Mouse (Mus musculus) liver, embryonic 16.5 days (tissue): ENCODE results near the gene Ckm. TPM values are rescaled to one million over a fixed set of nuclear protein-coding genes. Genes with fewer than 3 reads are reported as not detected.

Experiments
- ATAC-seq: fragments of 200-750 bp; cut with Nextera tagmentation; 2 replicates; pipeline ENCODE4 v1.8.0; 2017; ENCODE audit warnings: low read depth, mild to moderate bottlenecking, moderate number of reproducible peaks, moderate library complexity
- H3K27ac ChIP-seq: fragments of 300-500 bp; sonication (generic); 2 replicates; pipeline ENCODE4 v1.5.1; 2014; ENCODE audit warnings: mild to moderate bottlenecking, low read length
- H3K27me3 ChIP-seq: fragments of 300-500 bp; sonication (generic); 2 replicates; pipeline ENCODE4 v1.6.1; 2014; ENCODE audit warnings: low read depth, low read length, mixed read lengths; ENCODE audit not compliant: control insufficient read depth, insufficient read depth
- H3K36me3 ChIP-seq: fragments of 300-500 bp; sonication (generic); 2 replicates; pipeline ENCODE4 v1.6.1; 2014; ENCODE audit warnings: mild to moderate bottlenecking; ENCODE audit not compliant: control insufficient read depth, insufficient read depth
- H3K4me1 ChIP-seq: fragments of 300-500 bp; sonication (generic); 2 replicates; pipeline ENCODE4 v1.6.1; 2014; ENCODE audit warnings: low read depth, low read length, mixed read lengths; ENCODE audit not compliant: control insufficient read depth
- H3K4me2 ChIP-seq: fragments of 300-500 bp; sonication (generic); 2 replicates; pipeline ENCODE4 v1.6.1; 2014; ENCODE audit warnings: low read depth, low read length, mixed read lengths
- H3K4me3 ChIP-seq: fragments of 300-500 bp; sonication (generic); 2 replicates; pipeline ENCODE4 v1.5.1; 2014; ENCODE audit warnings: low read depth, mild to moderate bottlenecking, low read length
- H3K9ac ChIP-seq: fragments of 300-500 bp; sonication (generic); 2 replicates; pipeline ENCODE4 v1.6.1; 2014; ENCODE audit warnings: low read depth, low read length
- H3K9me3 ChIP-seq: fragments of 300-500 bp; sonication (generic); replicated peaks from 2 replicates; pipeline ENCODE4 v1.6.1; 2016; ENCODE audit warnings: low read length; ENCODE audit not compliant: control insufficient read depth
- WGBS: fragments of 180-500 bp; shearing (Covaris S2); extraction: QIAGEN DNeasy Blood & Tissue Kit; methylation state at CpG from one replicate; pipeline ENCODE4 v1.1.7; 2014; ENCODE audit not compliant: insufficient replicate concordance; 5-methylcytosine and 5-hydroxymethylcytosine counted together
- polyA plus RNA-seq: library from polyadenylated mRNA; unstranded; fragments of >200 nt; fragmentation: Nextera tagmentation; extraction: Ambion mirVana; gene quantifications from 2 replicates; pipeline ENCODE4 v1.2.1, GENCODE M21; 2015

Ckm gene
- polyA plus RNA-seq, 1 experiment from 2014 or later = 65.4 TPM

DNA sequence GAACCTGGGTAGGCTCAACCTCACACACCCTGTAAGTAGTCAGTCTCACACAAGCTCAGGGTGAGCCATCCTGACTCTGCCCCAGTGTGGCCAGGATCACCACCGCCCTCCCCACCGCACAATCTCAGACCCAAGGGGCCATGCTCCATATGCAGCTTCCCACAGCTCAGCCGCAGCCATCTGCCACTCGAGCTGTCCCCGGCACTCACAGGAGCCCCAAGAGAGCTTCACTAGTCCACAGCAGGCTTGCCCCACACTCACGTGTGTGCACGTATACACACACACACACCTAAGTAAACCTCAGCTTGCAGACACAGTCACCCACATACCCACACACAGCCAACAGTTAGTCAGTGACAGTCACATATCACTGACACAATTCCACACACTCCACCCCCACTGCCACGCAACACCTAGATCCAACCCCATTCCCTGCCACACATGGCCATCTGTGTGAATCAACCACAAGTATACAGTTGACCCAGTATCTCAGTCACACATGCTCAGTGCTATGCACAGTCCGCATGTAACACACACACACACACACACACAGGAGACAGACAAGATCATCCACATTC, 2.0 kb upstream of the Ckm start:
- no peak for ATAC-seq
- H3K27ac ChIP-seq = no peak overlapping the region
- peaks cover 7% of the 10 kb centered on the region for H3K9me3 ChIP-seq
- H3K4me3 ChIP-seq = no peak overlapping the region
- peaks cover 45% of the 10 kb centered on the region for H3K27me3 ChIP-seq
- H3K4me2 ChIP-seq = no peak overlapping the region
- peaks cover 15% of the 10 kb centered on the region for H3K4me1 ChIP-seq
- no peak overlapping the region for H3K9ac ChIP-seq
- H3K36me3 ChIP-seq = no peaks in the 10 kb centered on the region
- whole genome bisulfite sequencing = 63% methylated on average over 9 of the region's 9 CpGs

DNA sequence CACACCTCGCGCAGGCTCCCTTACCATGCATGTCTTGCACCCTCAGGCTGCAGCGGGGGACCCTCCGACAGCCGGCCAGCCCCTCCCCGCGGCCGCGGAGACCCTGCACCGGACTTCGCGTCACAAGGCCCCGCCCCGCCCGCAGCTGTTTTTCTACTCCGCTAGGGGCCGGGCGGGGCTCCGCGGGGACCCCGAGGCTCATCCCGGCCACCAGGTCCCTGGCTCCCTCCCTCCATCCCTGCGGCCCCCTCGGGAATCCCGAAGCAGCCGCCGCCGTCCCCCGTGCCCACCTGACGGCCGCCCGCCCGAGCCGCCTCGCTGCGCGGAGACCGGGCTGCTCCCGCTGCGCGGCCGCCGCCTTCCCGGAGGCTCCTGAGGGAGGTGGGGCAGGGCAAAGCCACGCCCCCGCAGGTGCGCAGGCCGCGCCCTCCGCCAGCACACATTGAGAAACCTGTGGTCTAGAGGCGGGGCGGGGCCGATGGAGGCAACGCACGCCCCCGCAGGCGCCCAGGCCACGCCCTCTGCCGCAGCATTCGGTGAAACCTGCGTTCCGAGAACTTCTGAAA, 762 bp upstream of the Ckm start, which contains the start of gene Klc3:
Klc3 (minus strand) TSS at position 374 of the 566 bp plus-strand sequence.
- H3K4me2 ChIP-seq = peak within 1 kb of the TSS; percentile 85
- ATAC-seq = peak; percentile 78
- peak within 1 kb of the TSS; percentile 62 for H3K4me3 ChIP-seq
- H3K27me3 ChIP-seq = peaks cover 45% of the 10 kb centered on the region
- WGBS = 0% methylated on average over 59 of the region's 62 CpGs
- H3K9me3 ChIP-seq = peaks cover 7% of the 10 kb centered on the region
- H3K36me3 ChIP-seq = no peaks in the 10 kb centered on the region
- H3K4me1 ChIP-seq = peaks cover 15% of the 10 kb centered on the region
- H3K27ac ChIP-seq = no peak within 1 kb of the TSS
- peak within 1 kb of the TSS; percentile 20; the same call in 1 of the 2 replicates for H3K9ac ChIP-seq

DNA sequence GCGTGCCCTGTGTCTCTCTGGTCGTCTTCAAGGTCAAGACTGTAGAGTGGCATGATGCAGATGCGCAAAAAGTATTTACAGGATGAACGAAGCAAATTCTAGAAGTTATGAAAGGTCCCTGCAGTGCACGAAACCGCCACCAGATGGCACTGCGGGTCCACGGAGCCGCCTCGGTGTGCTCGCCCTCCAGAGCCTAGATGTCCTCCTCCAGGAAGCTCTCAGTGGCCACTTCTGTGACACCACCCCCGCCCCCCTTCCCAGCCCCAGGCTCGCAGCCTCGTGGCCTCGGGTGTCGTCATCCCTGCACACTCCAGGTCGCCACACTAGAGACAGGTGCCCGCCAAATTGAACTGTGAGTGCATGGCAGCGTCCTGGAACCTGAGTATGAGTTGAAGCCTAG, 841 bp downstream of the Ckm start:
- Histone ChIP-seq H3K4me2 (no peak overlapping the region), H3K9me3 (peaks cover 7% of the 10 kb centered on the region), H3K9ac (no peak overlapping the region), H3K27ac (no peak overlapping the region), H3K4me1 (peaks cover 10% of the 10 kb centered on the region), H3K27me3 (peaks cover 37% of the 10 kb centered on the region), H3K36me3 (no peaks in the 10 kb centered on the region), H3K4me3 (no peak overlapping the region)
- WGBS = 3% methylated on average over 19 of the region's 19 CpGs
- ATAC-seq = peak; percentile 40

DNA sequence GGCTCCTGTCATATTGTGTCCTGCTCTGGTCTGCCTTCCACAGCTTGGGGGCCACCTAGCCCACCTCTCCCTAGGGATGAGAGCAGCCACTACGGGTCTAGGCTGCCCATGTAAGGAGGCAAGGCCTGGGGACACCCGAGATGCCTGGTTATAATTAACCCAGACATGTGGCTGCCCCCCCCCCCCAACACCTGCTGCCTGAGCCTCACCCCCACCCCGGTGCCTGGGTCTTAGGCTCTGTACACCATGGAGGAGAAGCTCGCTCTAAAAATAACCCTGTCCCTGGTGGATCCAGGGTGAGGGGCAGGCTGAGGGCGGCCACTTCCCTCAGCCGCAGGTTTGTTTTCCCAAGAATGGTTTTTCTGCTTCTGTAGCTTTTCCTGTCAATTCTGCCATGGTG, 5.2 kb downstream of the Ckm start:
- no peak overlapping the region for H3K27ac ChIP-seq

DNA sequence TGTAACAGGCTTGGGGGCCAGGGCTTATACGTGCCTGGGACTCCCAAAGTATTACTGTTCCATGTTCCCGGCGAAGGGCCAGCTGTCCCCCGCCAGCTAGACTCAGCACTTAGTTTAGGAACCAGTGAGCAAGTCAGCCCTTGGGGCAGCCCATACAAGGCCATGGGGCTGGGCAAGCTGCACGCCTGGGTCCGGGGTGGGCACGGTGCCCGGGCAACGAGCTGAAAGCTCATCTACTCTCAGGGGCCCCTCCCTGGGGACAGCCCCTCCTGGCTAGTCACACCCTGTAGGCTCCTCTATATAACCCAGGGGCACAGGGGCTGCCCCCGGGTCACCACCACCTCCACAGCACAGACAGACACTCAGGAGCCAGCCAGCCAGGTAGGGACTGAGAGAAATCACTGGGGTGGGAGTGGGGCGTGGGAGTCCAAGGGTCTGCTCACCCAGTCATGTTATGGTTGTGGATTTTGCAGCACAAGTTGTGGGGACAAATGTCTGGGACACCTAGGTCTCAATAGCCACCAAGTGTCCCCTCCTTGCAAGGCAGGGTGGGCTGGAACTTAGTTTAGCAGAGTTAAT, 6.3 kb downstream of the Ckm start:
- H3K4me3 ChIP-seq = no peak overlapping the region
- peaks cover 3% of the 10 kb centered on the region for H3K27me3 ChIP-seq
- H3K36me3 ChIP-seq = no peaks in the 10 kb centered on the region
- no peaks in the 10 kb centered on the region for H3K4me1 ChIP-seq
- no peak overlapping the region for H3K9ac ChIP-seq
- 70% methylated on average over 11 of the region's 11 CpGs for WGBS
- no peak overlapping the region for H3K27ac ChIP-seq
- H3K4me2 ChIP-seq = no peak overlapping the region
- no peak for ATAC-seq
- H3K9me3 ChIP-seq = no peaks in the 10 kb centered on the region

More for the DNA sequence above, 5.2 kb downstream of the Ckm start:
- Histone ChIP-seq H3K27me3 (peaks cover 2% of the 10 kb centered on the region), H3K4me3 (no peak overlapping the region), H3K4me2 (no peak overlapping the region), H3K36me3 (no peaks in the 10 kb centered on the region), H3K9me3 (no peaks in the 10 kb centered on the region), H3K4me1 (no peaks in the 10 kb centered on the region), H3K9ac (no peak overlapping the region)
- 41% methylated on average over 6 of the region's 6 CpGs for WGBS
- no peak for ATAC-seq

DNA sequence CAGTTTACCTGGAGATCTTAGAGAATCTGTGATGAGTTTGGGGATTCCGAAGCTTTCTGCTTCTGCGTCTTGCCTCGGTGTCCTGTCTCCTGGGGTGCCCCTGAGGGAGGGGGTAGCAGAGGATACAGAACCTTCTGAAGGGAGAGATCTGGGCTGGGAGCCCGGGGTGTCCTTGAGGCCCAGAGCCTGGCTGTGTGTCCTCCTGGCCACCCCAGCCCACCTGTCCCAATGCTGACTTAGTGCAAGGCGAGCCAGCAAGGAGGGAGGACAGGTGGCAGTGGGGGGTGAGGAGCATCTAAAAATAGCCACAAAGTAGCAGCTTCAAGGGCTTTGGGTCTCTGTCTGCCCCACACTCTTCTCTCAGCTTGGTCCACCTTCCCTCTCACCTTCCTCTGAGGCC, 7.2 kb downstream of the Ckm start:
- Histone ChIP-seq H3K4me1 (no peaks in the 10 kb centered on the region), H3K4me3 (no peak overlapping the region), H3K9me3 (no peaks in the 10 kb centered on the region), H3K36me3 (no peaks in the 10 kb centered on the region), H3K4me2 (no peak overlapping the region), H3K9ac (no peak overlapping the region), H3K27me3 (peaks cover 3% of the 10 kb centered on the region), H3K27ac (no peak overlapping the region)
- WGBS = 59% methylated on average over 5 of the region's 5 CpGs
- ATAC-seq = no peak

DNA sequence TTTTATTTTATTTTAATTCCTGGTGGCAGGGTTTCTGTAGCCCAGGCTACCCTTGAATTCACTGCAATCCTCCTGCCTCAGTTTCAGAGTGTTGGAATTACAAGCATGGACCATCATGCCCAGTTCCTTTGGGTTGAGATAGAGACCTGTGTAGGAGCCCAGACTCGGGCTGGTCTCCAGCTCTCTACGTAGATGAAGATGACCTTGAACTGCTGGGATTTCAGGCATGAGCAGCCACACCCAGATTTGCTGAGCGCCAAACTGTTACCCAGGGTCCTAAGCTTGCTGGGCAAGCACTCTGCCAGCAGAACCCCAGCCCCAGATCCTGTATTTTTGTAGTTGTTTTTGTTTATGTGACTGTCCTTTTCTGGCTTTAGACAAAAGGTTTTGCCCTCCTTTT, 8.9 kb downstream of the Ckm start:
- H3K4me2 ChIP-seq = no peak overlapping the region
- H3K4me3 ChIP-seq = no peak overlapping the region
- no peak overlapping the region for H3K9ac ChIP-seq
- 64% methylated on average over 3 of the region's 3 CpGs for WGBS
- no peaks in the 10 kb centered on the region for H3K9me3 ChIP-seq
- no peak for ATAC-seq
- no peaks in the 10 kb centered on the region for H3K4me1 ChIP-seq
- H3K36me3 ChIP-seq = no peaks in the 10 kb centered on the region
- peaks cover 3% of the 10 kb centered on the region for H3K27me3 ChIP-seq
- no peak overlapping the region for H3K27ac ChIP-seq

DNA sequence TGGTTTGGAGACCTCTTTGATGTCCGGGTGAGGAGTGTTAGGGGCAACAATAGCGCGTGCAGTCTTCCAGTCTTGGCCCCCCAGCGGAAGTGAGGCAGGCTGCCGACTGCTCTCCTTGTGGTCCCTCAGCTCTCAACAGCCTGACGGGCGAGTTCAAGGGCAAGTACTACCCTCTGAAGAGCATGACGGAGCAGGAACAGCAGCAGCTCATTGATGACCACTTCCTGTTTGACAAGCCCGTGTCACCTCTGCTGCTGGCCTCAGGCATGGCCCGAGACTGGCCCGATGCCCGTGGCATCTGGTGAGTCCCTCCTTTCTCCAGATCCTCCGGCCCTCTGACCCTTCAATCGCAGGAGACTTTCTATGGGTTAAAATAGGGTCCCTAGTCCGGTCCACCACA, 12.0 kb downstream of the Ckm start:
- H3K27me3 ChIP-seq = peaks cover 29% of the 10 kb centered on the region
- 46% methylated on average over 15 of the region's 15 CpGs for WGBS
- ATAC-seq = no peak

DNA sequence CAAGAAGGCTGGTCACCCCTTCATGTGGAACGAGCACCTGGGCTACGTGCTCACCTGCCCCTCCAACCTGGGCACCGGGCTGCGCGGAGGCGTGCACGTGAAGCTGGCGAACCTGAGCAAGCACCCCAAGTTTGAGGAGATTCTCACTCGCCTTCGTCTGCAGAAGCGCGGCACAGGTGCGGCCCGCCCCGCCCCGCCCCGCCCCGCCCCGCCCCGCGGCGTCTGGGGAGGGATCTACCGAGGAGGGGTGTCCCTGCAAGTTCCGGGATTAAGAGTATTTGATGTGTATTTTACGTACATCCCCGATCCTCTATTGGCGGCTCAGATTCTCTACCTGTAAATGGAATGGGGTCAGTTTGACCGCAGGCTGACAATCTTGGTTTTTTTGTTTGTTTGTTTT, 15.5 kb downstream of the Ckm start:
- Histone ChIP-seq H3K9ac (no peak overlapping the region), H3K4me3 (0 out of 2 replicates have a peak overlapping the region, but pooled peaks have one; percentile 3), H3K27me3 (peaks cover 37% of the 10 kb centered on the region), H3K27ac (no peak overlapping the region), H3K36me3 (no peaks in the 10 kb centered on the region), H3K4me1 (peaks cover 12% of the 10 kb centered on the region), H3K9me3 (no peaks in the 10 kb centered on the region), H3K4me2 (peak overlapping the region; percentile 8; the same call in 1 of the 2 replicates)
- ATAC-seq = no peak
- 5% methylated on average over 28 of the region's 28 CpGs for WGBS

More for the DNA sequence above, 12.0 kb downstream of the Ckm start:
- no peak overlapping the region for H3K4me2 ChIP-seq
- no peak overlapping the region for H3K27ac ChIP-seq
- no peaks in the 10 kb centered on the region for H3K36me3 ChIP-seq
- no peak overlapping the region for H3K4me3 ChIP-seq
- H3K9ac ChIP-seq = no peak overlapping the region
- H3K4me1 ChIP-seq = peaks cover 12% of the 10 kb centered on the region
- H3K9me3 ChIP-seq = no peaks in the 10 kb centered on the region
